Mouse (Mus musculus) monocyte, adult 59 days (primary cell): ENCODE data around the gene Cdk13. TPM values are rescaled to one million over a fixed set of nuclear protein-coding genes. Genes with fewer than 3 reads are reported as not detected.

ENCODE experiments used
- total RNA-seq, 2 experiments: library from RNA; stranded (reverse); gene quantifications; one replicate each; pipeline ENCODE4 v1.2.4; 2023

Gene Cdk13
- 100 to 1,000 TPM; 100 to 108 TPM for total RNA-seq

DNA sequence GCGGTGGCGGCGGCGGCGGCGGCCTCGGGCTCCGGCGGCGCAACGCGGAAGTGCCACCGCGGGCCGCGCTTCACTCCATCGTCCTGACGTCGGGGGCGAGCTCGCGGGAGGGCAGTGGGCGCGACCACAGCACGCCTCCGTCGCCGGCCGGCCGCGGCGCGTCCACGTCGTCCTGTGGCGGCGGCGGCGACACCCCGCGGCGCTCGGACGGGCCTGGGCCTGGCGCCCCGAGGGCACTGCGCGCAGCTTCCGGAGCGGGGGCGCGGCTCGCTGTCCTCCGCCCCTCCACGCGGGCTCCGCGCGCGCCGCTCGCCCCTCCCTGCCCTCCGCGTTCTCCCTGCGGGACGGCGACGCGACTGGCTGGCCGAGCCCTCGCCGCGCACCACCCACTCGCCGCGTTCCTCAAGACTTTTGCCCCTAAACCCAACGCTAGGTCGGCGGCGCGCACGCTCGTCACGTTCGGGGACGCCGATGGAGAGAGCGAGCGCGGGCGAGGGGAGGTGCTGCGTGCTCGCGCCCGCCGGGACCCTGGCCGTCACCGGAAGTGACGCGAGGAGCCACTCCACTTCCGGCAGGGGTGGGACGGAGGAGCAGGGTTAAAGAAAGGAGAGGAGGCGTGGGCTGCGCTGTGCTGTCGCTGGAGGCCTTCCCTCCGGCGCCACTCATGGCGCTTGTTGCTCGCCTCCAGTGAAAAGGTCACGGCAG, at the start of gene Cdk13:
Gene Cdk13 (minus strand): TSS at position 189 of the 705 bp plus-strand sequence.

DNA sequence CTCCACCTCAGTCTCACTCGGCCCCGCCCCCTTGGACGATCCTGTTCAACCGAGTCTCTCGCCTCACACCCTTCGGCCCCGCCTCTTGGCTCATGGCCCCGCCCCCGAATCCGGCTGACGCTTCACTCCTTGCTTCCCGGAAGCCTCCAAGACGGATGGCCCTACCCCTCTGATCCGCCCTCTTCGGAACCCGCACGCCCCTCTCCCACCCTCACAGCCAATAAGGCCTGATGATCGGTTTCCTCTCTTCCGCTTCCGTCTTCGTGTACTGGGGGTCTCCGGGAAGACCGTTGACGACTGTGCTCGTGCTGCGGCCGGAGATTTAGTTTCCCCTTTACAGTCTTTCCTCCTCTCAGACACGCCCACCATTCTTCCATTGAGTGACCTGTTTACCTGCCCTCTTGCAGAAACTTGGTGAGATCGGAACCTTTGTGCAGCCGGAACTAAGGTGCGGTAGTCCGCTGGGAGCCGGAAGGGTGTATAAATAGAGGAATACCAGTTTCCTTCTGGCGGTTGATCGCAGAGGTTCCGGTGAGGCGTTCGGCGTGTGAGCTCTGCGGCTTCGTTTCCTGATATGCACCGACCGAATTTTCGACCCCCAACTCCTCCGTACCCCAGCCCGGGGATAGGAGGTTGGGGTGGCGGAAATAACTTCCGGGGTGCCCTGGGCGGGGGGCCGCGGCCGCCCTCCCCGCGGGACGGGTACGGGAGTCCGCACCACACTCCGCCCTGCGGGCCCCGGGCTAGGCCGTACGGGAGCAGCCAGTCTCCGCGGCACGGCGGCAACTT, 109.8 kb downstream of the Cdk13 start, which contains the start of the genes Mplkip and Sugct:
Gene Mplkip (plus strand): TSS at position 282 of the 789 bp plus-strand sequence.
Gene Sugct (minus strand): TSS at position 643 of the 789 bp plus-strand sequence.

Other genes with a start within 250 kb of the Cdk13 start
- gene Mplkip, start 109.9 kb downstream of the Cdk13 start, total RNA-seq, result 10 to 100 TPM; 23.0 to 23.8 TPM
- not detected for gene Sugct, start 109.5 kb downstream of the Cdk13 start, total RNA-seq
- gene Rala, start 139.1 kb upstream of the Cdk13 start, total RNA-seq, result 10 to 100 TPM; 37.7 to 39.6 TPM
- 1 to 10 TPM; 6.2 to 7.2 TPM for gene Yae1d1, start 188.3 kb upstream of the Cdk13 start, total RNA-seq